In the genomic region with DNA sequence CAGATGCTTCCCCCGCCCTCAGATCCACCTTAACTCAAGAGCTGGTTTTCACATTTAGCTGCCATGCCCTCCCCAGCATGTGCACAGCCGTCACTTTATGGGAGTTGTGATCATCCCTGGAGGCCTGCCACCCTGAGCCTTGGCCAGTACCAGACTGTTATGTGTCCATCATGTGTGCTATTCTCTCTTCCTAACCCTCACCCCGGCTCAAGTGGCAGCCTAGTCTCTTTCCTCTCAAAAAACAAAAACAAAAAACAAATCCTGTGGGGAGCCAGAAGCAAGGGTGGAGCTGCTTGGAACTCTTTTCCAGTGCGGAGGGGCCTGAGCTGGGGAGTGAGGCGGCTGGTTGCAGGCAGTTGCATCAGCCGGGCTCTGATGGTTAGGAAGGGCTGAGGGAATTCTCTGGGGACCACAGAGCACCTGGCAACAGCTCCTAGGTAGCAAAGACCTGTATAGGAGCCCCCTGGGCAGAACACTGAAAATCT, we compare ENCODE assay signal across 8 mouse cellular contexts. TPM values are rescaled to one million over a fixed set of nuclear protein-coding genes. Genes with fewer than 3 reads are reported as not detected.
DNase-seq lines count a peak whose midpoint lies in the region; ATAC-seq and TF ChIP-seq lines count a peak whose summit lies in the region.

No protein-coding gene starts in this region.

- WGBS in forebrain, embryonic 10.5 days = 58% methylated on average over 6 of the region's 6 CpGs
- 41% methylated on average over 6 of the region's 6 CpGs for WGBS in liver, embryonic 15.5 days (ENCODE audit: insufficient replicate concordance)

- H3K4me2 ChIP-seq in liver, embryonic 15.5 days = peak overlapping the region; percentile 92

- peak overlapping the region; percentile 24 for H3K4me3 ChIP-seq in left cerebral cortex, adult 2 months
- peak overlapping the region; percentile 90 for H3K4me3 ChIP-seq in forebrain, embryonic 10.5 days
- H3K4me3 ChIP-seq in liver, embryonic 15.5 days (replicated peaks) = peak overlapping the region; percentile 90

- peaks cover 75% of the 10 kb centered on the region for H3K4me1 ChIP-seq in forebrain, embryonic 10.5 days
- H3K4me1 ChIP-seq in liver, embryonic 15.5 days (replicated peaks) = peaks cover 77% of the 10 kb centered on the region

- intact Hi-C loops in left cerebral cortex, adult 2 months (cut with DNase I) = loop anchor here (2.0 kb wide), 1 partner anchor 30 kb away; a partner anchor contains a TSS
- intact Hi-C loops in left cerebral cortex, postnatal 36 days (cut with DNase I) = no loop called here
- intact Hi-C loops in heart, postnatal 36 days (cut with DNase I) = no loop called here

- TF ChIP-seq CTCF in left cerebral cortex, adult 2 months (IDR thresholded peaks at IDR 0.05) = no peak

- peaks cover 58% of the 10 kb centered on the region for H3K36me3 ChIP-seq in forebrain, embryonic 10.5 days (replicated peaks)
- peaks cover 28% of the 10 kb centered on the region for H3K36me3 ChIP-seq in liver, embryonic 15.5 days (replicated peaks)

- H3K27ac ChIP-seq in left cerebral cortex, adult 2 months = peak overlapping the region; percentile 95
- H3K27ac ChIP-seq in forebrain, embryonic 10.5 days = peak overlapping the region; percentile 99
- peak overlapping the region; percentile 78 for H3K27ac ChIP-seq in liver, embryonic 15.5 days (replicated peaks)

- H3K9ac ChIP-seq in liver, embryonic 15.5 days = peak overlapping the region; percentile 37

- ATAC-seq in liver, embryonic 15.5 days (ENCODE audit: insufficient read depth) = no peak

- peak in 1 of 2 experiments; percentile 13 for DNase-seq in left cerebral cortex, adult 2 months (ENCODE audit: extremely low spot score in 1 of 2, low spot score in 2 of 2)
- no peak for DNase-seq in left cerebral cortex, postnatal 36 days (ENCODE audit: low spot score in 2 of 2)
- peak; percentile 64 for DNase-seq in ZHBTc4 (ENCODE audit: low read depth, low spot score)
- no peak for DNase-seq in forebrain, embryonic 10.5 days (ENCODE audit: extremely low spot score, low spot score)
- peak; percentile 63 to 69 for DNase-seq in heart, postnatal 36 days
- peak; percentile 44 for DNase-seq in ovary, postnatal 10 days (ENCODE audit: low spot score)
- DNase-seq in B cell, adult 2 months = no peak

- no peaks in the 10 kb centered on the region for H3K9me3 ChIP-seq in forebrain, embryonic 10.5 days
- H3K9me3 ChIP-seq in liver, embryonic 15.5 days (replicated peaks) = no peaks in the 10 kb centered on the region

- no peaks in the 10 kb centered on the region for H3K27me3 ChIP-seq in forebrain, embryonic 10.5 days (ENCODE audit: poor library complexity, severe bottlenecking)
- H3K27me3 ChIP-seq in liver, embryonic 15.5 days = no peaks in the 10 kb centered on the region

RNA-seq across cellular contexts. Expression of a gene that starts 2.3 kb away (rescaled TPM):
- total RNA-seq in left cerebral cortex, adult 2 months (2021) = 10 to 100 TPM; 23.1 to 23.4 TPM
- 10 to 100 TPM; 22.2 to 26.5 TPM for total RNA-seq in left cerebral cortex, postnatal 36 days (2021)
- 3.3 and 3.6 TPM in 2 replicates for polyA plus RNA-seq in forebrain, embryonic 10.5 days (2016; fragmentation: Nextera tagmentation; extraction: Ambion mirVana)
- 10 to 100 TPM; 54.3 to 62.0 TPM for total RNA-seq in heart, postnatal 36 days (2021)
- 7.5 and 9.2 TPM in 2 replicates for polyA plus RNA-seq in liver, embryonic 15.5 days (2015; fragmentation: Nextera tagmentation; extraction: Ambion mirVana)

RNA-seq across cellular contexts. Expression of a gene that starts 2.6 kb away (rescaled TPM):
- total RNA-seq in left cerebral cortex, adult 2 months (2021) = 1 to 10 TPM; 1.8 to 2.0 TPM
- 1 to 10 TPM; 2.2 to 2.4 TPM for total RNA-seq in left cerebral cortex, postnatal 36 days (2021)
- polyA plus RNA-seq in forebrain, embryonic 10.5 days (2016; fragmentation: Nextera tagmentation; extraction: Ambion mirVana) = 0.85 and 1.7 TPM in 2 replicates
- under 1 TPM; 0.89 TPM for total RNA-seq in heart, postnatal 36 days (2021)
- polyA plus RNA-seq in liver, embryonic 15.5 days (2015; fragmentation: Nextera tagmentation; extraction: Ambion mirVana) = 0.35 and 0.46 TPM in 2 replicates

RNA-seq across cellular contexts. Expression of a gene that starts 2.9 kb away (rescaled TPM):
- total RNA-seq in left cerebral cortex, adult 2 months (2021) = 10 to 100 TPM; 31.9 to 32.2 TPM
- 10 to 100 TPM; 28.1 to 32.2 TPM for total RNA-seq in left cerebral cortex, postnatal 36 days (2021)
- polyA plus RNA-seq in forebrain, embryonic 10.5 days (2016; fragmentation: Nextera tagmentation; extraction: Ambion mirVana) = 168 and 172 TPM in 2 replicates
- total RNA-seq in heart, postnatal 36 days (2021) = 10 to 100 TPM; 21.9 to 28.9 TPM
- polyA plus RNA-seq in liver, embryonic 15.5 days (2015; fragmentation: Nextera tagmentation; extraction: Ambion mirVana) = 48.8 and 51.2 TPM in 2 replicates

RNA-seq across cellular contexts. Expression of a gene that starts 30.0 kb away (rescaled TPM):
- 10 to 100 TPM; 69.7 to 77.0 TPM for total RNA-seq in left cerebral cortex, adult 2 months (2021)
- 10 to 100 TPM; 67.7 to 73.6 TPM for total RNA-seq in left cerebral cortex, postnatal 36 days (2021)
- polyA plus RNA-seq in forebrain, embryonic 10.5 days (2016; fragmentation: Nextera tagmentation; extraction: Ambion mirVana) = 84.3 and 84.6 TPM in 2 replicates
- 10 to 100 TPM; 73.6 to 75.4 TPM for total RNA-seq in heart, postnatal 36 days (2021)
- polyA plus RNA-seq in liver, embryonic 15.5 days (2015; fragmentation: Nextera tagmentation; extraction: Ambion mirVana) = 27.7 and 32.3 TPM in 2 replicates

RNA-seq across cellular contexts. Expression of a gene that starts 30.1 kb away (rescaled TPM):
- total RNA-seq in left cerebral cortex, adult 2 months (2021) = 10 to 100 TPM; 64.4 to 67.5 TPM
- 10 to 100 TPM; 71.9 to 75.6 TPM for total RNA-seq in left cerebral cortex, postnatal 36 days (2021)
- polyA plus RNA-seq in forebrain, embryonic 10.5 days (2016; fragmentation: Nextera tagmentation; extraction: Ambion mirVana) = 72.8 and 73.6 TPM in 2 replicates
- total RNA-seq in heart, postnatal 36 days (2021) = 10 to 100 TPM; 58.1 to 59.1 TPM
- polyA plus RNA-seq in liver, embryonic 15.5 days (2015; fragmentation: Nextera tagmentation; extraction: Ambion mirVana) = 26.1 and 29.4 TPM in 2 replicates

Comparison
In these comparisons a context has a peak if more than half of its experiments do, and no peak if none do; other contexts are left out.
1. DNase-seq: peak in ZHBTc4 (single experiment), heart, postnatal 36 days (2 of 2) and ovary, postnatal 10 days (single experiment); none in left cerebral cortex, postnatal 36 days (0 of 2), forebrain, embryonic 10.5 days (single experiment) and B cell, adult 2 months (0 of 2).
2. H3K4me3 ChIP-seq: peak in every context shown above with its lines; median percentile 90 in forebrain, embryonic 10.5 days; 90 in liver, embryonic 15.5 days; 24 in left cerebral cortex, adult 2 months.
3. Peak in every context shown above with its lines, with median percentiles within 50 percentile points of each other: H3K27ac ChIP-seq.